Mouse (Mus musculus) thymus, adult 2 months (tissue): ENCODE results near the gene Mgll. TPM values are rescaled to one million over a fixed set of nuclear protein-coding genes. Genes with fewer than 3 reads are reported as not detected.

Experiments
- DNase-seq: peaks from one replicate; pipeline ENCODE4 v3.0.0; 2021
- H3K27ac ChIP-seq: fragments of 200-500 bp; 2 replicates; pipeline ENCODE4 v1.5.1; 2012; ENCODE audit warnings: low read length, control low read depth; ENCODE audit not compliant: control insufficient read depth, insufficient read depth
- H3K27me3 ChIP-seq: fragments of 200-500 bp; 2 replicates; pipeline ENCODE4 v1.6.1; 2012; ENCODE audit warnings: mild to moderate bottlenecking, low read length, moderate library complexity, mixed read lengths; ENCODE audit not compliant: control insufficient read depth, insufficient read depth
- H3K36me3 ChIP-seq: fragments of 200-500 bp; 2 replicates; pipeline ENCODE4 v1.6.1; 2012; ENCODE audit warnings: mild to moderate bottlenecking, low read length, moderate library complexity; ENCODE audit not compliant: control insufficient read depth, insufficient read depth
- H3K4me1 ChIP-seq: fragments of 200-500 bp; replicated peaks from 2 replicates; pipeline ENCODE4 v1.6.1; 2012; ENCODE audit warnings: low read length; ENCODE audit not compliant: control insufficient read depth, insufficient read depth
- H3K4me3 ChIP-seq: fragments of 200-500 bp; 2 replicates; pipeline ENCODE4 v1.5.1; 2012; ENCODE audit warnings: mild to moderate bottlenecking, low read length, control low read depth, moderate library complexity; ENCODE audit not compliant: control insufficient read depth, insufficient read depth
- CTCF ChIP-seq: fragments of 200-500 bp; IDR thresholded peaks from 2 replicates; pipeline ENCODE4 v1.5.1; 2012; ENCODE audit warnings: mild to moderate bottlenecking, control low read depth, low read length, moderate library complexity, borderline replicate concordance; ENCODE audit not compliant: control insufficient read depth, poor library complexity, insufficient read depth; ENCODE audit errors: extremely low read depth
- POLR2A ChIP-seq: fragments of 200-500 bp; IDR thresholded peaks from 2 replicates; pipeline ENCODE4 v1.6.1; 2012; ENCODE audit warnings: mild to moderate bottlenecking, low read length, control low read depth, moderate library complexity; ENCODE audit not compliant: control insufficient read depth, poor library complexity, insufficient read depth; ENCODE audit errors: extremely low read depth
- WGBS: fragments of 180-500 bp; shearing (Covaris S2); methylation state at CpG from one replicate; pipeline ENCODE4 v1.1.7; 2018; 5-methylcytosine and 5-hydroxymethylcytosine counted together
- polyA plus RNA-seq: library from polyadenylated mRNA; depleted of rRNA; stranded (reverse); fragments of >200 nt; gene quantifications from 2 replicates; pipeline ENCODE4 v1.2.3, GENCODE M21; 2012

Mgll gene
- polyA plus RNA-seq, 1 experiment = 60.3 TPM

- no peak for DNase-seq
- no peak overlapping the region for H3K27ac ChIP-seq
- no peak for TF ChIP-seq CTCF
- TF ChIP-seq POLR2A = no peak
- 57% methylated on average over 11 of the region's 11 CpGs for WGBS
- H3K27me3 ChIP-seq = no peaks in the 10 kb centered on the region
- no peaks in the 10 kb centered on the region; the same call in 1 of the 2 replicates for H3K4me1 ChIP-seq
- H3K36me3 ChIP-seq = no peaks in the 10 kb centered on the region
- H3K4me3 ChIP-seq = no peak overlapping the region
Measured at GRCm38 (mm10) chr6:88731211-88731751, 7.1 kb downstream of the Mgll start.

GRCm38 (mm10) chr6:88731991-88732390 lies 7.8 kb downstream of the Mgll start:
- no peak for TF ChIP-seq CTCF
- no peaks in the 10 kb centered on the region for H3K36me3 ChIP-seq
- no peak overlapping the region for H3K4me3 ChIP-seq
- H3K27me3 ChIP-seq = no peaks in the 10 kb centered on the region
- 91% methylated on average over 3 of the region's 3 CpGs for WGBS
- no peak overlapping the region for H3K27ac ChIP-seq
- no peak for DNase-seq
- H3K4me1 ChIP-seq = no peaks in the 10 kb centered on the region; the same call in 1 of the 2 replicates

- Histone ChIP-seq H3K4me1 (no peaks in the 10 kb centered on the region; the same call in 1 of the 2 replicates), H3K27me3 (no peaks in the 10 kb centered on the region), H3K27ac (no peak overlapping the region), H3K4me3 (no peak overlapping the region), H3K36me3 (no peaks in the 10 kb centered on the region)
- WGBS = 88% methylated on average over 17 of the region's 17 CpGs
- DNase-seq = no peak
- TF ChIP-seq POLR2A (no peak), CTCF (no peak)
Measured at GRCm38 (mm10) chr6:88732643-88733613, 8.7 kb downstream of the Mgll start.

- H3K4me1 ChIP-seq = no peaks in the 10 kb centered on the region; the same call in 1 of the 2 replicates
- H3K36me3 ChIP-seq = no peaks in the 10 kb centered on the region
- H3K27me3 ChIP-seq = no peaks in the 10 kb centered on the region
- no peak for DNase-seq
- H3K27ac ChIP-seq = no peak overlapping the region
- no peak for TF ChIP-seq POLR2A
- 81% methylated on average over 8 of the region's 8 CpGs for WGBS
- no peak overlapping the region for H3K4me3 ChIP-seq
Measured at GRCm38 (mm10) chr6:88736337-88736736, 12.1 kb downstream of the Mgll start.

GRCm38 (mm10) chr6:88736741-88737508 lies 12.7 kb downstream of the Mgll start:
- DNase-seq = no peak
- 87% methylated on average over 16 of the region's 16 CpGs for WGBS
- TF ChIP-seq CTCF (no peak), POLR2A (no peak)
- Histone ChIP-seq H3K4me3 (no peak overlapping the region), H3K27me3 (no peaks in the 10 kb centered on the region), H3K36me3 (no peaks in the 10 kb centered on the region), H3K4me1 (no peaks in the 10 kb centered on the region), H3K27ac (no peak overlapping the region)

GRCm38 (mm10) chr6:88737509-88737888 lies 13.3 kb downstream of the Mgll start:
- H3K27ac ChIP-seq = no peak overlapping the region
- TF ChIP-seq POLR2A (no peak), CTCF (no peak)
- 87% methylated on average over 6 of the region's 6 CpGs for WGBS
- no peak overlapping the region for H3K4me3 ChIP-seq
- no peak for DNase-seq
- no peaks in the 10 kb centered on the region for H3K36me3 ChIP-seq
- no peaks in the 10 kb centered on the region for H3K27me3 ChIP-seq
- no peaks in the 10 kb centered on the region for H3K4me1 ChIP-seq
